Comparison of ENCODE assay signal across 16 mouse cellular contexts in the genomic region with DNA sequence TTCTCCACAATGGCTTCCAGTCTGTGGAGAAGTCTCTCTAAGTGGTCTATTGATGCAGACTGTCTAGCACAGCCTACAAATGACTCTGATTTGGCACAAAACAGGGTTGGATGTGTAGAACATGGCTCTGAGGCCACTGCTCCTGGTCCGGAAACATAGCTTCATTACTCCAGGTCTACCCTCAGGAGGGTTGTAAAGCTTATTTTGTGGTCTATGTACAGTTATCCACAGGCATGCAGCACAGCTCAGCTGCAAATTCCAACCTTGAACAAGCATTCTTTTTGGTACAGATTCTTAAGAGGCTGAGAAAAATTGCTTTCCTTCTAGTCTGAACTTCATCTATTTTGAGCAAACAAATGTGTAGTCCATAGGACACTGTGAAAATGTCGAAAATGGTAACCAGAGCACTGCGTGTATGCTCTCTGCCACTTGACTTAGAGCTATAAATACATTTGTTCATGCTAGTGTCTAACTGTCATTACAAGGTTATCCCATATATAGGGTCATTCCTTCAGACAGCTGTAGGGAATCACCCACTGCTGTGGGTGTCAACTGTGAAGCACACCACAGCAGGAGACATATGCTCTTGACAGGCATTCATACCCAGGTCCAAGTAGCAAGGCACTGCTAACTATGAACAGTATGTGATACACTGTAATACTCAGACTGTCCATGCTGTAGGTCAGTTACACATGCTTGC.
A peak's percentile ranks its signal among the peaks of the same experiment; 100 is the strongest.
DNase-seq lines count a peak whose midpoint lies in the region; ATAC-seq and TF ChIP-seq lines count a peak whose summit lies in the region.
"Had no signal": no experiment of that assay in that cellular context is flagged by ENCODE, and none has a peak within 500 bp of the region (broad histone marks: within the 10 kb centered on the region; RNA-seq: fewer than 3 reads in every experiment).

No protein-coding gene starts in this region.

- no peaks in the 10 kb centered on the region for H3K36me3 ChIP-seq in heart, embryonic 12.5 days
- H3K36me3 ChIP-seq in kidney, postnatal 0 days (ENCODE audit: insufficient read depth, low read length), result no peaks in the 10 kb centered on the region
- no peaks in the 10 kb centered on the region for H3K36me3 ChIP-seq in lung, postnatal 0 days (ENCODE audit: insufficient read depth, low read length)
- H3K36me3 ChIP-seq: forebrain, embryonic 15.5 days; hindbrain, embryonic 15.5 days had no signal

- intact Hi-C loops in heart, postnatal 25 days (cut with DNase I), result no loop called here

- H3K27ac ChIP-seq in heart, embryonic 12.5 days (ENCODE audit: poor library complexity, severe bottlenecking), result no peak overlapping the region
- no peak overlapping the region for H3K27ac ChIP-seq in kidney, postnatal 0 days
- H3K27ac ChIP-seq in lung, postnatal 0 days (ENCODE audit: low read length), result no peak overlapping the region
- H3K27ac ChIP-seq: forebrain, embryonic 15.5 days; hindbrain, embryonic 15.5 days had no signal

- peaks cover 8% of the 10 kb centered on the region for H3K4me1 ChIP-seq in heart, embryonic 12.5 days (replicated peaks)
- H3K4me1 ChIP-seq in kidney, postnatal 0 days (replicated peaks; ENCODE audit: insufficient read depth, low read length), result no peaks in the 10 kb centered on the region
- no peaks in the 10 kb centered on the region for H3K4me1 ChIP-seq in lung, postnatal 0 days (ENCODE audit: insufficient read depth, low read depth, low read length)
- no peaks in the 10 kb centered on the region for H3K4me1 ChIP-seq in lung, adult 2 months (ENCODE audit: control insufficient read depth, insufficient read depth, low read length)
- H3K4me1 ChIP-seq: forebrain, embryonic 15.5 days; hindbrain, embryonic 15.5 days had no signal

- ATAC-seq in heart, embryonic 12.5 days (ENCODE audit: insufficient number of reproducible peaks, low FRiP score), result 0 out of 2 replicates have a peak, but pooled peaks have one; percentile 9
- ATAC-seq in kidney, postnatal 0 days (replicated peaks; ENCODE audit: low FRiP score, low read depth), result no peak
- peak; percentile 50; the same call in 1 of the 2 replicates for ATAC-seq in lung, postnatal 0 days
- ATAC-seq: forebrain, embryonic 15.5 days; intestine, embryonic 16.5 days had no signal

- TF ChIP-seq EP300 in lung, postnatal 0 days (IDR thresholded peaks at IDR 0.05), result no peak

- no peak overlapping the region for H3K9ac ChIP-seq in heart, embryonic 12.5 days
- H3K9ac ChIP-seq in kidney, postnatal 0 days (ENCODE audit: low read depth, low read length), result no peak overlapping the region
- no peak overlapping the region for H3K9ac ChIP-seq in lung, postnatal 0 days (replicated peaks; ENCODE audit: low read depth)
- H3K9ac ChIP-seq: forebrain, embryonic 15.5 days; hindbrain, embryonic 15.5 days had no signal

- WGBS in heart, embryonic 12.5 days, result 61% methylated on average over 3 of the region's 3 CpGs
- 64% methylated on average over 3 of the region's 3 CpGs for WGBS in kidney, postnatal 0 days
- 65% methylated on average over 3 of the region's 3 CpGs for WGBS in lung, postnatal 0 days
- 75% methylated on average over 3 of the region's 3 CpGs for WGBS in lung, adult 2 months

- no peak for TF ChIP-seq POLR2A in lung, adult 2 months (IDR thresholded peaks at IDR 0.05; ENCODE audit: borderline replicate concordance, extremely low read depth, low read depth, low read length)

- no peak overlapping the region for H3K4me2 ChIP-seq in heart, embryonic 12.5 days
- no peak overlapping the region for H3K4me2 ChIP-seq in kidney, postnatal 0 days (ENCODE audit: low read length)
- no peak overlapping the region for H3K4me2 ChIP-seq in lung, postnatal 0 days (replicated peaks; ENCODE audit: low read depth, low read length)
- H3K4me2 ChIP-seq: forebrain, embryonic 15.5 days; hindbrain, embryonic 15.5 days had no signal

- no peaks in the 10 kb centered on the region for H3K27me3 ChIP-seq in heart, embryonic 12.5 days (replicated peaks)
- H3K27me3 ChIP-seq in kidney, postnatal 0 days (ENCODE audit: insufficient read depth, low read length), result no peaks in the 10 kb centered on the region
- H3K27me3 ChIP-seq in lung, postnatal 0 days (replicated peaks; ENCODE audit: insufficient read depth, low read length), result no peaks in the 10 kb centered on the region
- H3K27me3 ChIP-seq: forebrain, embryonic 15.5 days; hindbrain, embryonic 15.5 days had no signal

- H3K9me3 ChIP-seq in heart, embryonic 12.5 days (replicated peaks), result no peaks in the 10 kb centered on the region
- no peaks in the 10 kb centered on the region for H3K9me3 ChIP-seq in kidney, postnatal 0 days (replicated peaks; ENCODE audit: low read length)
- H3K9me3 ChIP-seq in lung, postnatal 0 days (ENCODE audit: low read length), result no peaks in the 10 kb centered on the region
- H3K9me3 ChIP-seq: forebrain, embryonic 15.5 days; hindbrain, embryonic 15.5 days had no signal

- H3K4me3 ChIP-seq in heart, embryonic 12.5 days, result no peak overlapping the region
- no peak overlapping the region for H3K4me3 ChIP-seq in kidney, postnatal 0 days (replicated peaks; ENCODE audit: low read depth, low read length)
- no peak overlapping the region for H3K4me3 ChIP-seq in lung, postnatal 0 days (ENCODE audit: low read depth, low read length)
- H3K4me3 ChIP-seq in lung, adult 2 months (replicated peaks; ENCODE audit: extremely low read depth, low read depth, low read length), result no peak overlapping the region
- H3K4me3 ChIP-seq: forebrain, embryonic 15.5 days; hindbrain, embryonic 15.5 days had no signal

- DNase-seq in heart, postnatal 25 days (ENCODE audit: low spot score), result no peak
- DNase-seq in kidney, postnatal 0 days (ENCODE audit: low spot score), result peak; percentile 29
- DNase-seq in kidney, postnatal 14 days, result no peak
- DNase-seq in lung, postnatal 0 days (ENCODE audit: low spot score), result no peak
- no peak for DNase-seq in lung, adult 2 months
- DNase-seq in right cerebral cortex, postnatal 36 days (ENCODE audit: low spot score in 2 of 2), result no peak
- DNase-seq: adrenal gland, adult 2 months; adrenal gland, postnatal 25 days; cerebellum, adult 2 months; cerebellum, postnatal 10 days; gastrocnemius, postnatal 14 days; heart, postnatal 10 days had no signal

- no peak for TF ChIP-seq CTCF in kidney, postnatal 0 days (IDR thresholded peaks at IDR 0.05; ENCODE audit: low read depth)
- no peak for TF ChIP-seq CTCF in lung, postnatal 0 days (IDR thresholded peaks at IDR 0.05)
- TF ChIP-seq CTCF in lung, adult 2 months (IDR thresholded peaks at IDR 0.05; ENCODE audit: insufficient read depth, low read length), result no peak
